Mouse (Mus musculus) intestine, embryonic 14.5 days (tissue): ENCODE measurements around the gene Ptcd1. TPM values are rescaled to one million over a fixed set of nuclear protein-coding genes. Genes with fewer than 3 reads are reported as not detected.

Experiments used
- ATAC-seq: fragments of 200-750 bp; cut with Nextera tagmentation; replicated peaks from 2 replicates; pipeline ENCODE4 v1.8.0; 2017; ENCODE audit warnings: low read depth, moderate number of reproducible peaks, moderate TSS enrichment, moderate library complexity; ENCODE audit not compliant: low FRiP score, low TSS enrichment
- DNase-seq: peaks from one replicate; pipeline ENCODE4 v3.0.0-alpha.2; 2018; ENCODE audit warnings: low spot score
- H3K27ac ChIP-seq: fragments of 300-500 bp; sonication (generic); 2 replicates; pipeline ENCODE4 v1.5.1; 2014; ENCODE audit warnings: low read depth, mild to moderate bottlenecking, control low read depth
- H3K27me3 ChIP-seq: fragments of 300-500 bp; sonication (generic); replicated peaks from 2 replicates; pipeline ENCODE4 v1.6.1; 2014; ENCODE audit warnings: low read length, control low read depth; ENCODE audit not compliant: control insufficient read depth, insufficient read depth
- H3K36me3 ChIP-seq: fragments of 300-500 bp; sonication (generic); 2 replicates; pipeline ENCODE4 v1.6.1; 2014; ENCODE audit warnings: low read length, control low read depth; ENCODE audit not compliant: control insufficient read depth, insufficient read depth
- H3K4me1 ChIP-seq: fragments of 300-500 bp; sonication (generic); replicated peaks from 2 replicates; pipeline ENCODE4 v1.6.1; 2014; ENCODE audit warnings: low read length, control low read depth, mixed read lengths; ENCODE audit not compliant: control insufficient read depth, insufficient read depth
- H3K4me2 ChIP-seq: fragments of 300-500 bp; sonication (generic); 2 replicates; pipeline ENCODE4 v1.6.1; 2014; ENCODE audit warnings: low read length
- H3K4me3 ChIP-seq: fragments of 300-500 bp; sonication (generic); 2 replicates; pipeline ENCODE4 v1.5.1; 2014; ENCODE audit warnings: low read depth, low read length, control low read depth, mixed read lengths
- H3K9ac ChIP-seq: fragments of 300-500 bp; sonication (generic); 2 replicates; pipeline ENCODE4 v1.6.1; 2014; ENCODE audit warnings: mild to moderate bottlenecking, low read length
- H3K9me3 ChIP-seq: fragments of 300-500 bp; sonication (generic); 2 replicates; pipeline ENCODE4 v1.6.1; 2016; ENCODE audit warnings: low read length, control low read depth; ENCODE audit not compliant: control insufficient read depth
- WGBS: fragments of 180-500 bp; shearing (Covaris S2); extraction: QIAGEN DNeasy Blood & Tissue Kit; methylation state at CpG from one replicate; pipeline ENCODE4 v1.1.7; 2014; 5-methylcytosine and 5-hydroxymethylcytosine counted together
- polyA plus RNA-seq: library from polyadenylated mRNA; unstranded; fragments of >200 nt; fragmentation: Nextera tagmentation; extraction: Ambion mirVana; gene quantifications from 2 replicates; pipeline ENCODE4 v1.2.1, GENCODE M21; 2014

The Ptcd1 gene
- polyA plus RNA-seq, 1 experiment from 2014 or later: 12.6 TPM

GRCm38 (mm10) chr5:145185244-145185643 is 18.3 kb upstream of the Ptcd1 start:
- Histone ChIP-seq H3K4me3 (no peak overlapping the region), H3K36me3 (peaks cover 79% of the 10 kb centered on the region), H3K4me1 (peaks cover 8% of the 10 kb centered on the region), H3K27ac (no peak overlapping the region), H3K27me3 (no peaks in the 10 kb centered on the region), H3K9ac (no peak overlapping the region), H3K9me3 (no peaks in the 10 kb centered on the region), H3K4me2 (no peak overlapping the region)
- DNase-seq (no peak), ATAC-seq (no peak)
- WGBS: 91% methylated on average over 2 of the region's 2 CpGs

GRCm38 (mm10) chr5:145178461-145178980 is 11.6 kb upstream of the Ptcd1 start:
- Histone ChIP-seq H3K36me3 (peaks cover 98% of the 10 kb centered on the region), H3K9me3 (no peaks in the 10 kb centered on the region)
- ATAC-seq: no peak

GRCm38 (mm10) chr5:145167306-145167661 is 376 bp upstream of the Ptcd1 start:
- DNase-seq: no peak
- Histone ChIP-seq H3K9me3 (no peaks in the 10 kb centered on the region), H3K27ac (peak overlapping the region; percentile 88), H3K36me3 (peaks cover 42% of the 10 kb centered on the region), H3K4me1 (peaks cover 16% of the 10 kb centered on the region), H3K9ac (peak overlapping the region; percentile 98), H3K4me3 (peak overlapping the region; percentile 92), H3K4me2 (peak overlapping the region; percentile 95), H3K27me3 (no peaks in the 10 kb centered on the region)
- ATAC-seq: peak; percentile 65
- WGBS: 0% methylated on average over 27 of the region's 28 CpGs

More at GRCm38 (mm10) chr5:145178461-145178980, 11.6 kb upstream of the Ptcd1 start:
- H3K9ac ChIP-seq: no peak overlapping the region
- no peak for DNase-seq
- H3K4me3 ChIP-seq: no peak overlapping the region
- 86% methylated on average over 18 of the region's 18 CpGs for WGBS
- H3K27ac ChIP-seq: no peak overlapping the region
- H3K4me2 ChIP-seq: no peak overlapping the region
- no peaks in the 10 kb centered on the region for H3K4me1 ChIP-seq
- no peaks in the 10 kb centered on the region for H3K27me3 ChIP-seq

GRCm38 (mm10) chr5:145165184-145165583 is 1.7 kb downstream of the Ptcd1 start:
- ATAC-seq: no peak
- no peaks in the 10 kb centered on the region for H3K27me3 ChIP-seq
- WGBS: 85% methylated on average over 15 of the region's 15 CpGs

GRCm38 (mm10) chr5:145164710-145165109 is 2.2 kb downstream of the Ptcd1 start:
- no peaks in the 10 kb centered on the region for H3K27me3 ChIP-seq
- H3K4me3 ChIP-seq: no peak overlapping the region
- WGBS: 51% methylated on average over 3 of the region's 3 CpGs
- H3K9ac ChIP-seq: no peak overlapping the region
- no peak for ATAC-seq
- H3K36me3 ChIP-seq: peaks cover 40% of the 10 kb centered on the region
- no peak for DNase-seq
- peaks cover 16% of the 10 kb centered on the region for H3K4me1 ChIP-seq
- no peak overlapping the region for H3K4me2 ChIP-seq
- H3K27ac ChIP-seq: no peak overlapping the region
- H3K9me3 ChIP-seq: no peaks in the 10 kb centered on the region

More at GRCm38 (mm10) chr5:145165184-145165583, 1.7 kb downstream of the Ptcd1 start:
- Histone ChIP-seq H3K36me3 (peaks cover 37% of the 10 kb centered on the region), H3K9me3 (no peaks in the 10 kb centered on the region), H3K27ac (no peak overlapping the region), H3K9ac (no peak overlapping the region), H3K4me1 (peaks cover 16% of the 10 kb centered on the region), H3K4me3 (no peak overlapping the region), H3K4me2 (no peak overlapping the region)
- DNase-seq: no peak

- 93% methylated on average over 14 of the region's 14 CpGs for WGBS
- DNase-seq (no peak), ATAC-seq (no peak)
- H3K9ac ChIP-seq: no peak overlapping the region
- H3K4me3 ChIP-seq: no peak overlapping the region
- no peak overlapping the region for H3K4me2 ChIP-seq
- no peak overlapping the region for H3K27ac ChIP-seq
- H3K36me3 ChIP-seq: peaks cover 64% of the 10 kb centered on the region
- H3K27me3 ChIP-seq: no peaks in the 10 kb centered on the region
- H3K9me3 ChIP-seq: no peaks in the 10 kb centered on the region
- peaks cover 6% of the 10 kb centered on the region for H3K4me1 ChIP-seq
These were observed 5.5 kb downstream of the Ptcd1 start for GRCm38 (mm10) chr5:145161361-145161760.

- ATAC-seq: no peak
These were observed 14.2 kb downstream of the Ptcd1 start for GRCm38 (mm10) chr5:145152690-145153089.

GRCm38 (mm10) chr5:145149294-145149693 is 17.6 kb downstream of the Ptcd1 start:
- Histone ChIP-seq H3K4me1 (no peaks in the 10 kb centered on the region), H3K27me3 (no peaks in the 10 kb centered on the region), H3K4me2 (no peak overlapping the region), H3K9ac (no peak overlapping the region), H3K27ac (no peak overlapping the region), H3K36me3 (peaks cover 94% of the 10 kb centered on the region), H3K9me3 (no peaks in the 10 kb centered on the region), H3K4me3 (no peak overlapping the region)
- ATAC-seq: no peak
- 88% methylated on average over 6 of the region's 6 CpGs for WGBS
- no peak for DNase-seq

More at GRCm38 (mm10) chr5:145152690-145153089, 14.2 kb downstream of the Ptcd1 start:
- no peaks in the 10 kb centered on the region for H3K27me3 ChIP-seq
- no peak overlapping the region for H3K4me2 ChIP-seq
- H3K9ac ChIP-seq: no peak overlapping the region
- no peak overlapping the region for H3K27ac ChIP-seq
- no peak for DNase-seq
- no peaks in the 10 kb centered on the region for H3K4me1 ChIP-seq
- H3K9me3 ChIP-seq: no peaks in the 10 kb centered on the region
- no peak overlapping the region for H3K4me3 ChIP-seq
- 95% methylated on average over 5 of the region's 5 CpGs for WGBS
- H3K36me3 ChIP-seq: peaks cover 85% of the 10 kb centered on the region

- Histone ChIP-seq H3K27me3 (no peaks in the 10 kb centered on the region), H3K9ac (no peak overlapping the region), H3K9me3 (no peaks in the 10 kb centered on the region), H3K4me3 (no peak overlapping the region), H3K27ac (no peak overlapping the region), H3K36me3 (peaks cover 97% of the 10 kb centered on the region), H3K4me1 (no peaks in the 10 kb centered on the region), H3K4me2 (no peak overlapping the region)
- ATAC-seq: no peak
- WGBS: 89% methylated on average over 5 of the region's 5 CpGs
- no peak for DNase-seq
These were observed 19.2 kb downstream of the Ptcd1 start for GRCm38 (mm10) chr5:145147748-145148147.
